Mouse (Mus musculus): ENCODE measurements around the gene Clec12a. TPM values are rescaled to one million over a fixed set of nuclear protein-coding genes. Genes with fewer than 3 reads are reported as not detected.

Clec12a gene
- polyA plus RNA-seq, 1 experiment from 2014 or later, result 0.04 TPM

DNA sequence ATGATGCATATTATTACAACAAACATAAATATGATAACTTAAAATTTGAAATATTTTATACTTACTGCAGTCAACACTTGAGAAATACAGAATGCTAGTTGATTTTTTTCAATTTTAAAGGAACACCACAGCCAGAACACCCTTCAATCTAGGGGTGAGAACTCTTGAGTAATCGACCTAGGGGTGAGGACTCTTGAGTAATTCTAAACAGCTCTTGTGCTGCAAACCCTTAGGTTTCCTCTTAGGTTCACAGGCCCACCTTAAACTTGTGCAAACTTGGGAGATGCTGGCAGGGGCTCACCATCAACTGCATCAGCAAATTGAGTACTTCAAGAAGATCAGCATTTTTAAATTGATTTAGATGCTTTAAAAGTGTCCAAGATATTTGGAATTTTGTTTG, 4.7 kb upstream of the Clec12a start:
- H3K27me3 ChIP-seq, result no peaks in the 10 kb centered on the region
- ATAC-seq (no peak), DNase-seq (ENCODE audit: low read depth, low spot score) (no peak)
- no peak for TF ChIP-seq CTCF (IDR thresholded peaks at IDR 0.05)
- ChIA-PET CTCF (no interaction called here), POLR2A (no interaction called here)
- in situ Hi-C loops (cut with MboI; ENCODE audit: low pct_unique_long_range_greater_than_20kb), result no loop called here

- in situ Hi-C loops (cut with MboI; ENCODE audit: low pct_unique_long_range_greater_than_20kb), result no loop called here
- POLR2A ChIA-PET, result no interaction called here
- DNase-seq (ENCODE audit: low read depth, low spot score) (no peak), ATAC-seq (no peak)
- peaks cover 4% of the 10 kb centered on the region for H3K27me3 ChIP-seq
- CTCF ChIA-PET, result interaction anchor here (1.3 kb wide), 1 partner anchor 21 kb away, joined by 5 read pairs; no protein-coding TSS in a partner anchor
- TF ChIP-seq CTCF (IDR thresholded peaks at IDR 0.05), result no peak
These were observed 1.9 kb downstream of the Clec12a start for GRCm38 (mm10) chr6:129344408-129344807.

DNA sequence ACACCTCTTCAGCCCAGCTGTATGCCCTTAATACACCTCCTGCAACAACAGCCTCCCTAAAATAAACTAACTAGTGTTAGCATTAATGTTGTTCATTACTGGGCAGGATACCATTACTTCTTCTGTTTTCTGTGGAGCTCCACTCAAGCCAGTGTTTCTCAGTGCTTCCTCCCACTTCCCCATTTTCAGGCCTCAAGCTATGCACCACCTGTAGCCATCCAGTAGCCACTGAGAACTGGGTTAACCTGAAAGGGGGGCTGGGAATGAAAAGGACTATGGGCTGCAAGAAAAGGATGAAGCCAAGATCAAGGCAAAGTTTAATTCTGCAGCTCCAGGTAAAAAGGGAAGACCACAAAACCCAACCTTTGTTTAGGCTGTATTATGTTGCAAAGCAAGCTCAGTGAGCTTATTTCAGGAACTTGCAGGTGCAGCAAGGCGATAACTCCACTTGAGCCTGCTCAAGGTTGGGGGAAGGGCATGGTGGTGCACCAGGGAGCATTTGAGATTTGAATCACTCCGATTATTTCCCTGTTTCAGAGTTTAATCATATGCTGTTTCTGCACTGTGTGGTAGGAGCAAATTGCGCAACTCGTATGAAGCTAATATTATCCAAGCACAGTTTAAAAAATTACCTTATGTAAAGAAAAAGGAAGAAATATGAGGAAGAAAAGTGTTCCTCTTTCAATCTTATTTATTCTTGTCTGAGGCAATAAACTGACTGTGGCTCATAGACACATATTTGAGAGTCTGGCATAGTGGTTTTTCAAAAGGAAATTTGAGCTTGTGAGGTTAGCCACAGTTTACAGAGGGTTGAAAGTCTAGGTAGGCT, 7.2 kb downstream of the Clec12a start:
- POLR2A ChIA-PET, result no interaction called here
- no peak for TF ChIP-seq CTCF (IDR thresholded peaks at IDR 0.05)
- no peak for ATAC-seq
- H3K27me3 ChIP-seq, result peaks cover 4% of the 10 kb centered on the region
- CTCF ChIA-PET, result interaction anchor here (0.9 kb wide), 1 partner anchor 9 kb away, joined by 3 read pairs; no protein-coding TSS in a partner anchor
- in situ Hi-C loops (cut with MboI; ENCODE audit: low pct_unique_long_range_greater_than_20kb), result loop anchor here (25.0 kb wide), 1 partner anchor 487 kb away; no protein-coding TSS in a partner anchor
- no peak for DNase-seq (ENCODE audit: low read depth, low spot score)

DNA sequence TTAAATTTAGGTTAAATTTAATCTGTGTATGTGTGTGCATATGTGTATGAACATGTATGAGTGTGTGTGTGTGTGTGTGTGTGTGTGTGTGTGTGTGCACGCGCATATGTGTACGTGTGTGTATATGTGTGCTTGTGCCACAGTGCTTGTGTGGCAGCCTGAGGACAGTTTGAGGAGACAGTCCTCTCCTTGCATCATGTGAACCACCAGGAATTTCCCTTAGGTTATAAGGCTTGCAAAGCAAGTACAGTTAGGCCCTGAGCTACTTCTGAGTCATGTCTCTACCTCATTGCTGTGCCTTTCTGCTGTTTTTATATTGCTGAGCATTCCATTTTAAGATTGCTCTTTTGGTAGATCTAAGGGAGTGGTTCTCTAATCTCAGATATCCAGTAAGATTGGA, 8.6 kb downstream of the Clec12a start:
- in situ Hi-C loops (cut with MboI; ENCODE audit: low pct_unique_long_range_greater_than_20kb), result loop anchor here (25.0 kb wide), 1 partner anchor 489 kb away; no protein-coding TSS in a partner anchor
- DNase-seq (ENCODE audit: low read depth, low spot score) (no peak), ATAC-seq (no peak)
- POLR2A ChIA-PET, result no interaction called here
- no peaks in the 10 kb centered on the region for H3K27me3 ChIP-seq
- CTCF ChIA-PET, result no interaction called here
- no peak for TF ChIP-seq CTCF (IDR thresholded peaks at IDR 0.05)

DNA sequence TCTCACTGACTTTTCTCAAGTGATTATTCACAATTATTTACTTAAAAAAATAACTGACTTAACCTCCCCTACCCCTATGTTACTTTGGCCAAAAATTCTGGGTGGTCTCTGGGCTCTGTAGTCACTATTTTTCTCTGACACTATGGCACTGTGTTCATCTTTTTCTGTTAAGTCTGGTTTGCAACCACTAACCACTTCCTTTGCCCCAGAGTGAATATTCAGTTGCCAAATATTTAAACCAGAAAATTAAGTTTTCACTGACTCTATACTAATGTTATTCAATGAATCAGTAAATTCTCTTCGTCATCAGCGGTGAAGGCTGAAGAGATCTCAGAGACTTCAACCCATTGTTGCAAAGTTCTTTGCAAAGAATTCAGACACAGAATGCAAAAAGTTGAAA, 13.3 kb downstream of the Clec12a start:
- H3K27me3 ChIP-seq, result peaks cover 8% of the 10 kb centered on the region
- CTCF ChIA-PET, result no interaction called here
- in situ Hi-C loops (cut with MboI; ENCODE audit: low pct_unique_long_range_greater_than_20kb), result loop anchor here (25.0 kb wide), 1 partner anchor 493 kb away; no protein-coding TSS in a partner anchor
- POLR2A ChIA-PET, result no interaction called here
- ATAC-seq (no peak), DNase-seq (ENCODE audit: low read depth, low spot score) (no peak)
- no peak for TF ChIP-seq CTCF (IDR thresholded peaks at IDR 0.05)

DNA sequence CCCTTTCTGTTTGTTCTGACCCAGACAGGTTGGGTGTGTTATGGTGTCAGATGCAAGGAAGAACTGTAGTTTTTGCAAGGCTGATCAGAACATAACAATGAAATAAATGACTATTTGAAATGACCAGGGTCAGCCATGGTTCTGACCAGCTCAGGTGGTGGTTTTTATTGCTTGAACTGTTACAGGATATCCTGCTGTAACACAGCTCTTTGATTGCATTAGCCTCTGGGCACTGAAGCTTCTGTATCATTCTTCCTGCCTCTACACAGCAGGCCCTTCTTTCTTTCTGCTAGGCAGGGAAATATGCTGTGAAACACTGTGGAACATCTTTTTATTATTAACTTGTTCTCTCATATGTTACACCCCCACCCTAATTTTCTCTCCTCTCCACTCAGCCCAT, 13.9 kb downstream of the Clec12a start:
- ATAC-seq, result no peak
- peaks cover 8% of the 10 kb centered on the region for H3K27me3 ChIP-seq
- TF ChIP-seq CTCF (IDR thresholded peaks at IDR 0.05), result no peak
- ChIA-PET POLR2A (no interaction called here), CTCF (no interaction called here)
- in situ Hi-C loops (cut with MboI; ENCODE audit: low pct_unique_long_range_greater_than_20kb), result loop anchor here (25.0 kb wide), 1 partner anchor 494 kb away; no protein-coding TSS in a partner anchor
- DNase-seq (ENCODE audit: low read depth, low spot score), result no peak

GRCm38 (mm10) chr6:129359515-129359914, 17.0 kb downstream of the Clec12a start:
- DNase-seq (ENCODE audit: low read depth, low spot score) (no peak), ATAC-seq (no peak)
- H3K27me3 ChIP-seq, result peaks cover 23% of the 10 kb centered on the region
- POLR2A ChIA-PET, result no interaction called here
- CTCF ChIA-PET, result interaction anchor here (0.6 to 0.7 kb wide), 2 partner anchors 10 to 1991 kb away, joined by 3 read pairs; no protein-coding TSS in a partner anchor
- TF ChIP-seq CTCF (IDR thresholded peaks at IDR 0.05), result no peak
- in situ Hi-C loops (cut with MboI; ENCODE audit: low pct_unique_long_range_greater_than_20kb), result loop anchor here (25.0 kb wide), 1 partner anchor 497 kb away; no protein-coding TSS in a partner anchor

- DNase-seq (ENCODE audit: low read depth, low spot score), result no peak
- ChIA-PET CTCF (interaction anchor here (1.1 kb wide), 1 partner anchor 99 kb away, joined by 3 read pairs; no protein-coding TSS in a partner anchor), POLR2A (no interaction called here)
- no peak for ATAC-seq
- peaks cover 27% of the 10 kb centered on the region for H3K27me3 ChIP-seq
- in situ Hi-C loops (cut with MboI; ENCODE audit: low pct_unique_long_range_greater_than_20kb), result loop anchor here (5.0 to 25.0 kb wide), 2 partner anchors 107 to 502 kb away; no protein-coding TSS in a partner anchor
- no peak for TF ChIP-seq CTCF (IDR thresholded peaks at IDR 0.05)
These were observed 21.5 kb downstream of the Clec12a start for GRCm38 (mm10) chr6:129363942-129364341.

- POLR2A ChIA-PET, result no interaction called here
- TF ChIP-seq CTCF (IDR thresholded peaks at IDR 0.05), result peak; percentile 85
- in situ Hi-C loops (cut with MboI; ENCODE audit: low pct_unique_long_range_greater_than_20kb), result loop anchor here (25.0 kb wide), 1 partner anchor 504 kb away; no protein-coding TSS in a partner anchor
- ATAC-seq, result peak; percentile 87
- H3K27me3 ChIP-seq, result peaks cover 39% of the 10 kb centered on the region
- DNase-seq (ENCODE audit: low read depth, low spot score), result no peak
- CTCF ChIA-PET, result interaction anchor here (0.6 to 1.8 kb wide), 6 partner anchors 8 to 106 kb away, joined by 3 to 6 read pairs (median 4); no protein-coding TSS in a partner anchor
These were observed 23.5 kb downstream of the Clec12a start for GRCm38 (mm10) chr6:129365959-129366359.

- CTCF ChIA-PET, result no interaction called here
- in situ Hi-C loops (cut with MboI; ENCODE audit: low pct_unique_long_range_greater_than_20kb), result loop anchor here (25.0 kb wide), 1 partner anchor 507 kb away; no protein-coding TSS in a partner anchor
- ATAC-seq, result no peak
These were observed 27.1 kb downstream of the Clec12a start for GRCm38 (mm10) chr6:129369374-129370132.

More at GRCm38 (mm10) chr6:129369374-129370132, 27.1 kb downstream of the Clec12a start:
- no peak for DNase-seq (ENCODE audit: low read depth, low spot score)
- POLR2A ChIA-PET, result no interaction called here
- peaks cover 34% of the 10 kb centered on the region for H3K27me3 ChIP-seq
- no peak for TF ChIP-seq CTCF (IDR thresholded peaks at IDR 0.05)

Data from Patski (cell line).